Mouse (Mus musculus): Measurements from ENCODE around the gene Setd7. TPM values are rescaled to one million over a fixed set of nuclear protein-coding genes. Genes with fewer than 3 reads are reported as not detected.

Gene Setd7
- polyA plus RNA-seq, 1 experiment from 2014 or later: 3.0 TPM

DNA sequence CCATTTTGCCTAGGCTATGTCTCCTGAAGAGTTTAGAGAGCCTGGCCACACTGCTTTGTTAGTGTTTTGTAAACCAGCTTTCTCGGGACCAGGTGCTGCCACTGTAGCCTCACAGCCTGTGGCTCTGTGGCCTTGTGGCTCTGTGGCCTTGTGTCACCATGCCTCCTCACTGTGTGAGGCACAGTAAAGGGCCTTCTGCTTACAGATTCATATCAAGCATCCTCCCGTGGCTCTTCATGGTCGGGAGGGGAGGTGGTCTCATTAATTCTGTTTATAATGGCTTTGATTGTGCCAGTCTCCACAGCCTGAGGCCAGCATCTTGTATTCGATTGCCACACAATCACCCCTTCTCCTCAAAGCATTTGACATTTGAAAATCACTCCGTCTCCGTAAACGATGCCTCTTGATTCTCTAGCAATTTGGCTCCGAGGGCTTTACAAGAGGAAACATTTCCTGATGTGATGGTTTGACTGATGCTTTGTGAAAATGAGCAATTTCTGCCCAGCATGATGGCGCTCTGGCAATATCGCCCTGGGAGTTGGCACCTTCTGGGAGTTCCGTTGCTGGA is 56.2 kb downstream of the Setd7 start:
- Histone ChIP-seq H3K27ac (no peak overlapping the region), H3K4me2 (no peak overlapping the region), H3K36me3 (no peaks in the 10 kb centered on the region), H3K9ac (no peak overlapping the region), H3K9me3 (replicated peaks) (no peaks in the 10 kb centered on the region), H3K27me3 (no peaks in the 10 kb centered on the region; the same call in 1 of the 2 replicates), H3K4me3 (replicated peaks) (no peak overlapping the region), H3K4me1 (0 out of 2 replicates have a peak, but pooled peaks cover 5% of the 10 kb centered on the region)
- no peak for ATAC-seq (replicated peaks; ENCODE audit: low FRiP score)
- 82% methylated on average over 11 of the region's 11 CpGs for whole genome bisulfite sequencing

DNA sequence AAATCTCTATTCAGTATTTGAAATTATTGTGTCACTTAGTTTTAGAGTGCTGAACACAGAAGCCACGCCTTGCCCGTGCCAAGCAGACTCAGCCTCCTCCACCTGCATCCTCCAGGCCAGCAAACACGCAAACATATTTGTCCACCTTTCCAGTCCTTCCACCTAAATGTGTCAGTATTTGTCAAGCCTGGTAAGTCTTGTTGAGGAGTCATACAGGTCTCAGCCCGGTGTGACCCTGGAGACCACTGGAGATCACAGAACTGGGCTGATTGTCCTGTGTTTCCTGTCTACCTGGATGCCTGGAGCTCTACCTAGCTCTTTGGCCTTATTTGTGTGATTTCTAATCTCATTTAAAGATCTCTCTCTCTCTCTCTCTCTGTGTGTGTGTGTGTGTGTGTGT is 60.8 kb downstream of the Setd7 start:
- no peak overlapping the region for H3K27ac ChIP-seq
- no peak for ATAC-seq (replicated peaks; ENCODE audit: low FRiP score)
- H3K4me3 ChIP-seq (replicated peaks): no peak overlapping the region
- WGBS: 91% methylated on average over 4 of the region's 4 CpGs
- H3K4me2 ChIP-seq: no peak overlapping the region
- no peaks in the 10 kb centered on the region for H3K9me3 ChIP-seq (replicated peaks)
- no peaks in the 10 kb centered on the region for H3K27me3 ChIP-seq
- H3K4me1 ChIP-seq: no peaks in the 10 kb centered on the region
- peaks cover 6% of the 10 kb centered on the region; the same call in 1 of the 2 replicates for H3K36me3 ChIP-seq
- H3K9ac ChIP-seq: no peak overlapping the region

DNA sequence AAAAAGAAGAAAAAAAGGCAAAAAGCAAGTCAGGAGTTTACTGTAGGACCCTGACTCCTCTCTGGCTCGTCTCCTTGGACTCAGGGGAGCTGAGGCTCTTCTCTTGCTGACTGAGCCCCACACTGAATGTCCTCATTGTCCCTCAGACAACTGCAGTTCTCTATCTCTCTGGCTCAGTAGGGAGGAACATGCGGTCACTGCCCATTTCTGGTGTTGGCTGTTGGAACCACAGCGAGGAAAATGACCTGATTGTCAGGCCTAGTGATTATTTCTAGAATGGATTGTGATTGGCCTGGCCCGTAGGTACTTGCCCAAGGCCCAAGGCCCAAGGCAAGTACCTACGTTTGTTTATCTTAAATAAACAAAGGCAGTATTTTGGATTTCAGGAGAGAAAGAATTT is 62.0 kb downstream of the Setd7 start:
- Histone ChIP-seq H3K4me1 (no peaks in the 10 kb centered on the region), H3K9ac (no peak overlapping the region), H3K27me3 (no peaks in the 10 kb centered on the region), H3K4me2 (no peak overlapping the region), H3K36me3 (peaks cover 13% of the 10 kb centered on the region), H3K27ac (no peak overlapping the region), H3K9me3 (replicated peaks) (no peaks in the 10 kb centered on the region), H3K4me3 (replicated peaks) (no peak overlapping the region)
- WGBS: 78% methylated on average over 5 of the region's 5 CpGs
- ATAC-seq (replicated peaks; ENCODE audit: low FRiP score): no peak

- Histone ChIP-seq H3K27ac (no peak overlapping the region), H3K9ac (no peak overlapping the region), H3K36me3 (peaks cover 20% of the 10 kb centered on the region), H3K9me3 (replicated peaks) (no peaks in the 10 kb centered on the region), H3K4me3 (replicated peaks) (no peak overlapping the region), H3K4me1 (no peaks in the 10 kb centered on the region), H3K27me3 (no peaks in the 10 kb centered on the region), H3K4me2 (no peak overlapping the region)
- no peak for ATAC-seq (replicated peaks; ENCODE audit: low FRiP score)
- WGBS: 91% methylated on average over 1 of the region's 1 CpGs
Observed at GRCm38 (mm10) chr3:51497978-51498377, 62.7 kb downstream of the Setd7 start.

- H3K9me3 ChIP-seq (replicated peaks): no peaks in the 10 kb centered on the region
- no peaks in the 10 kb centered on the region for H3K4me1 ChIP-seq
- H3K27ac ChIP-seq: no peak overlapping the region
- no peak overlapping the region for H3K9ac ChIP-seq
- ATAC-seq (replicated peaks; ENCODE audit: low FRiP score): no peak
- H3K36me3 ChIP-seq: peaks cover 23% of the 10 kb centered on the region
- H3K27me3 ChIP-seq: no peaks in the 10 kb centered on the region
- no peak overlapping the region for H3K4me3 ChIP-seq (replicated peaks)
- no peak overlapping the region for H3K4me2 ChIP-seq
- 86% methylated on average over 9 of the region's 9 CpGs for WGBS
Observed at GRCm38 (mm10) chr3:51495646-51496045, 65.0 kb downstream of the Setd7 start.

DNA sequence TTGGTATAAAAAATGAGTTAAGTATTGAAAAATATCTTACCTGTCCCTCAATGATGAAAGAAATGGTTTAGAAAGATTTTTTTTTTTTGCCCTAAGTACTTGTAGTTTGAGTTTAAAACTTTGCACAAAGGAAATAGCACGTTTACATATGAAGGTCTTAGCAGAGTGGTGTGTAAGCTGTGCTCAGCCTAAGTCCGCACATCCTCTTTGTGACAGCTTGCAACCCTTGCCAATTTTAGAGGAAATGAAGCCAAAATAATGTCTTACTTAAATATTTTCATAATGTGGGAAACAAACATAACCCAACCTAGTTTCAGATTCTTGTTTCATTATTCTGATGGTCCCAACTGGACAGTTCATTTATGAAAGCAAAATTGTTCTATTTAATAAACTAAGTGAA is 66.2 kb downstream of the Setd7 start:
- Histone ChIP-seq H3K9me3 (replicated peaks) (no peaks in the 10 kb centered on the region), H3K27ac (no peak overlapping the region), H3K9ac (no peak overlapping the region), H3K4me1 (no peaks in the 10 kb centered on the region), H3K4me2 (no peak overlapping the region), H3K4me3 (replicated peaks) (no peak overlapping the region), H3K27me3 (no peaks in the 10 kb centered on the region), H3K36me3 (peaks cover 23% of the 10 kb centered on the region)
- WGBS: 82% methylated on average over 2 of the region's 2 CpGs
- ATAC-seq (replicated peaks; ENCODE audit: low FRiP score): no peak

GRCm38 (mm10) chr3:51493272-51493838 is 67.3 kb downstream of the Setd7 start:
- Histone ChIP-seq H3K4me1 (no peaks in the 10 kb centered on the region), H3K9ac (no peak overlapping the region), H3K9me3 (replicated peaks) (no peaks in the 10 kb centered on the region), H3K27ac (no peak overlapping the region), H3K27me3 (no peaks in the 10 kb centered on the region), H3K4me2 (no peak overlapping the region), H3K4me3 (replicated peaks) (no peak overlapping the region), H3K36me3 (peaks cover 26% of the 10 kb centered on the region)
- 86% methylated on average over 13 of the region's 13 CpGs for WGBS
- no peak for ATAC-seq (replicated peaks; ENCODE audit: low FRiP score)

DNA sequence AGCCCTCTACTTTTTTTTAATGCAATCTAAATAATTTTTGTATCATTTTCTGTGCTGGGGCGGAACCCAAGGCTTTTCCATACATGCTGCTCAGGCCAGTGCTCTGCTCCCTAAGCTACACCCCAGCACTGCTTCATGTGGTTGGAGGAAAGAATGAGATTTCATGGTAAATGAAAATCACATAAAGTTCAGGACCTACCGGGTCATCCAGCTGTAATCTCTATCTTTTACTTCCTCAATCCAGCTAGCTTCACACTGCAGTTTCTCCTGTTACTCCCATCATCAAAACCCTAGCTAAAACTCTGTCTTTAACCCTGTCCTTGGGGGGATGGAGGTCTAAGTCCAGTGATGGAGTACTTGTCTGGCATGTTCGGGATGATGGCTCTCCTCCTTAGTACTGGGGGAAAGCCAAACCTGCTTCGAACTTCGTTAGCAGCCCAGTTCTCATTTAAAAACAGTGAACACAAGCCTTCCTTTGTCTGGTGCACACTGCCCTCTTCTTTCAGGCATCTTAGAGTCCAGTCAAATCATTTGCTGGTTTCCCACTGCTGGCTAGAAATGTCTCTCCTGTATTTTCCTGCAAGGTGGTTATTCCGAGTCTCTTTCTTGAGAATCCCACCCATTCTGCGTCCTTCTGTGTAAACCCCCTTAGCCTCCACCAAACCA is 70.5 kb downstream of the Setd7 start:
- no peaks in the 10 kb centered on the region for H3K9me3 ChIP-seq (replicated peaks)
- no peak overlapping the region for H3K4me2 ChIP-seq
- 84% methylated on average over 7 of the region's 7 CpGs for WGBS
- H3K27me3 ChIP-seq: no peaks in the 10 kb centered on the region
- ATAC-seq (replicated peaks; ENCODE audit: low FRiP score): no peak
- no peak overlapping the region for H3K27ac ChIP-seq
- no peak overlapping the region for H3K4me3 ChIP-seq (replicated peaks)
- peaks cover 27% of the 10 kb centered on the region for H3K36me3 ChIP-seq
- H3K9ac ChIP-seq: no peak overlapping the region
- peaks cover 12% of the 10 kb centered on the region for H3K4me1 ChIP-seq

DNA sequence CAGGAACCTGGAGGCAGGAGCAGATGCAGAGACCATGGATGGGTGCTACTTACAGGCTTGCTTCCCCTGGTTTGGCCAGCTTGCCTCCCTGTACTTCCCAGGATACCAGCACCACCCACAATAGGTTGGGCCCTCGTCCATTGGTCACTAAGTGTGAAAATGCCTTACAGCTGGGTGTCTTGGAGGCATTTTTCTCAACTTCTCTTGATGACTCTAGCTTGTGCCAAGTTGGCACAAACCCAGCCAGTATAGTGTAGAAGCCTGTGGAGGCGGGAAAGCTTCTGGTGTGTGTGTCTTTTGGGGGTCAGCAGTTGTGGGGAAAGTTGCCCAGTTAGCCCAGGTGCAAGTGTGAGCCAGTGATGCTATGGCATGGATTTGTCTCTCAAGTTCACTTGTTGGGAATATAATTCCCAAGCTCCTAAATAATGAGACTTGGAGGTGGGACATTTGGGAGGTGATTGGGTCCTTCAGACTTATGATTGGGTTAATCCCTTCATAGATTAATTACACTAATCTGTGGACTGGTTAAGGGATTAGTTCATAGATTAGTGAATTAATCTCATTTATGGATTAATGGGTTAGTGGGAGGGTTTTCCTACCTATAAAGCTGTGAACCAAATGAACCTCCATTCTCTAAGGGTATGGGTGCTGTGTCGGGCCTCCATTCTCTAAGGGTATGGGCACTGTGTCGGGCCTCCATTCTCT is 74.0 kb downstream of the Setd7 start:
- WGBS: 90% methylated on average over 4 of the region's 4 CpGs
- no peak overlapping the region for H3K27ac ChIP-seq
- no peak for ATAC-seq (replicated peaks; ENCODE audit: low FRiP score)
- no peaks in the 10 kb centered on the region for H3K9me3 ChIP-seq (replicated peaks)
- no peak overlapping the region for H3K9ac ChIP-seq
- H3K4me2 ChIP-seq: no peak overlapping the region
- H3K36me3 ChIP-seq: peaks cover 7% of the 10 kb centered on the region; the same call in 1 of the 2 replicates
- no peaks in the 10 kb centered on the region for H3K27me3 ChIP-seq
- H3K4me1 ChIP-seq: peaks cover 25% of the 10 kb centered on the region
- H3K4me3 ChIP-seq (replicated peaks): no peak overlapping the region

- Histone ChIP-seq H3K27ac (no peak overlapping the region), H3K27me3 (no peaks in the 10 kb centered on the region), H3K4me2 (peak overlapping the region; percentile 85), H3K9me3 (replicated peaks) (no peaks in the 10 kb centered on the region), H3K4me1 (peaks cover 25% of the 10 kb centered on the region), H3K4me3 (replicated peaks) (peak overlapping the region; percentile 93), H3K36me3 (peaks cover 7% of the 10 kb centered on the region; the same call in 1 of the 2 replicates), H3K9ac (no peak overlapping the region)
- 55% methylated on average over 4 of the region's 4 CpGs for WGBS
- no peak for ATAC-seq (replicated peaks; ENCODE audit: low FRiP score)
Observed at GRCm38 (mm10) chr3:51485347-51485746, 75.3 kb downstream of the Setd7 start.

- H3K9ac ChIP-seq: peak overlapping the region; percentile 84
- peak overlapping the region; percentile 93 for H3K4me3 ChIP-seq (replicated peaks)
- WGBS: under 1% methylated on average over 33 of the region's 33 CpGs
- no peaks in the 10 kb centered on the region for H3K27me3 ChIP-seq
- peaks cover 25% of the 10 kb centered on the region for H3K4me1 ChIP-seq
- peak overlapping the region; percentile 97 for H3K27ac ChIP-seq
- no peaks in the 10 kb centered on the region for H3K9me3 ChIP-seq (replicated peaks)
- H3K36me3 ChIP-seq: peaks cover 7% of the 10 kb centered on the region; the same call in 1 of the 2 replicates
- H3K4me2 ChIP-seq: peak overlapping the region; percentile 85
- ATAC-seq (replicated peaks; ENCODE audit: low FRiP score): peak; percentile 34
Observed at GRCm38 (mm10) chr3:51484370-51484769, 76.3 kb downstream of the Setd7 start.

- H3K27me3 ChIP-seq: no peaks in the 10 kb centered on the region
- WGBS: under 1% methylated on average over 70 of the region's 70 CpGs
- H3K4me2 ChIP-seq: peak within 1 kb of the TSS; percentile 85
- H3K9ac ChIP-seq: peak within 1 kb of the TSS; percentile 84
- H3K9me3 ChIP-seq (replicated peaks): no peaks in the 10 kb centered on the region
- peaks cover 25% of the 10 kb centered on the region for H3K4me1 ChIP-seq
- peaks cover 7% of the 10 kb centered on the region; the same call in 1 of the 2 replicates for H3K36me3 ChIP-seq
- H3K27ac ChIP-seq: peak within 1 kb of the TSS; percentile 97
- ATAC-seq (replicated peaks; ENCODE audit: low FRiP score): peak; percentile 98
- peak within 1 kb of the TSS; percentile 93 for H3K4me3 ChIP-seq (replicated peaks)
Observed at GRCm38 (mm10) chr3:51483741-51484359, 76.8 kb downstream of the Setd7 start, which contains the start of gene Rab33b. TSS of gene Rab33b (plus strand) at chr3:51483920.

Data from kidney, embryonic 15.5 days (tissue).